Mouse (Mus musculus) lung, adult 18-20 months (tissue): Measurements from ENCODE around the gene Cd59b.

Source experiments
- DNase-seq, 2 experiments: peaks; one replicate each; pipeline ENCODE4 v3.0.0; 2022; ENCODE audit warnings: mixed read lengths in 2 of 2

The Cd59b gene

GRCm38 (mm10) chr2:104069704-104070185 lies at the start of gene Cd59b:
Cd59b (plus strand) TSS chr2:104069849.
- peak; percentile 51 to 64 for DNase-seq

- DNase-seq = no peak
Observed at GRCm38 (mm10) chr2:104023096-104023495, 46.6 kb upstream of the Cd59b start.

DNA sequence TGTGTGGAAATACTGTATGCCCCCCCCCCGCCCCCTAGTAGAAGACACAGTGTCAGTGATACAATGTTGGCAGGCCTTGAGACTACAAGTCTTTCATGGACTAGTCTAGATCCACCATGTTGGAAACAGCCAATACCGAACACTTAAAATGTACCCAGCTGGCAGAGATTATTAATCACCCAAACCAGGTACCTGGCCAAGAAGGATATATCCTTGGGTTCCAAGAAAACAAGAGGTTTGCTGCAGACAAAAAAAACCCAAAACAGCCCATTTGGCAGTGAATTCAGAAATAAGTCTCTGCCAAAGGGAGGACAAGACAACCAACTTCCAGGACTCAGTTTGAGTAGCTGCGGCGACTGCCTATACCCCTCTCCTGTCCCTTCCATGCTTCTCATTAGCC lies 45.0 kb upstream of the Cd59b start:
- no peak for DNase-seq

DNA sequence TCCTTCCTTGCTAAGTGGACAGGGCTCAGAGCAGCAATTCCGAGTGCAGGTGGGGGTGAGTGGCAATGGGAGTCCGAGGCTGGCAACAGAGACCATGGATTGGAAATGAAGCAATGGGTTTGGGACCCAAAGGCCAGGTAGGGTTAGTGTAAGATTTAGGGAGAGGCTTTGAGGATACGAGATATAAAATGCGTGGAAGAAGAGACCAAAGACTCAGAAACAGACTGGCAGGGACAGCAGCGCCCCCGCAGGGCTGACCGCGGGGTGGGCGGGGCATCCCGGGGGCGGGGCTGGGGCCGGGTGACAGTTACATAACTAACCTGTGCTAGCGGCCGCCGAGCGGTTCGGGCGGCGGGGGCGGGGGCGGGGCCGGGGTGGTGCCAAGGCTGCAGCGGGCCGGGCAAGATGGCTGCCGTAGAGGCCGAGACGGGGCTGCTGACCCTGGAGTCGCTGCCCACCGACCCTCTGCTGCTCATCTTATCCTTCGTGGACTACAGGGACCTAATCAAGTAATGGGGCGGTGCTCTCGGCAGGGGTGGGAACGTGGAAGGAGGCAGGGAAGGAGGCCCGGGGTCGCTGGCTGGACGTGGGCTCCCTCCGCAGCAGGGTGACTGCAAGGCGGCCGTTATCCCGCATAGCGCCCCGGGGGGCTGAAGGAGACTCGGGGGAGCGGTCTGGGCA lies 42.1 kb upstream of the Cd59b start, which contains the start of gene Fbxo3:
TSS of gene Fbxo3 (plus strand) at position 264 of the 681 bp plus-strand sequence.
- DNase-seq = peak; percentile 87 to 91

- peak; percentile 12 to 16 for DNase-seq
Observed at GRCm38 (mm10) chr2:104028139-104028723, 41.4 kb upstream of the Cd59b start, which contains the start of gene 4931422A03Rik. 4931422A03Rik (minus strand) TSS chr2:104028361.

- DNase-seq = no peak
Observed at GRCm38 (mm10) chr2:104029074-104029473, 40.6 kb upstream of the Cd59b start.

DNA sequence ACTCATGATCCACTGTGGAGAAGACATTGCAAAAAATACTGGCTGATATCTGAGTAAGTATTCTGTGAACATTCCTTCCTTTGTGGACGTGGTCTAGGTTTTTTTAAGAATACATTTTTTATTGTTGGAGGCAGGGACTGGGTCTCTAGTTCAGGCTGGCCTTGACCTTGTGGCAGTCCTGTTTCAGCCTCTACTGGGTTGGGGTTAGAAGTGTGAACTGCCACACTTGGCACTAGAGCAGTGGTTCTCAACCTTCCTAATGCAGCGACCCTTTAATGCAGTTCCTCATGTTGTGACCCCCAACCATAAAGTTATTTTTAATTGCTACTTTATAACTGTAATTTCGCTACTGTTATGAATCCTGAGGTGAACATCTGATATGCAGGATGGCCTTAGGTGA lies 39.3 kb upstream of the Cd59b start:
- DNase-seq = no peak

DNA sequence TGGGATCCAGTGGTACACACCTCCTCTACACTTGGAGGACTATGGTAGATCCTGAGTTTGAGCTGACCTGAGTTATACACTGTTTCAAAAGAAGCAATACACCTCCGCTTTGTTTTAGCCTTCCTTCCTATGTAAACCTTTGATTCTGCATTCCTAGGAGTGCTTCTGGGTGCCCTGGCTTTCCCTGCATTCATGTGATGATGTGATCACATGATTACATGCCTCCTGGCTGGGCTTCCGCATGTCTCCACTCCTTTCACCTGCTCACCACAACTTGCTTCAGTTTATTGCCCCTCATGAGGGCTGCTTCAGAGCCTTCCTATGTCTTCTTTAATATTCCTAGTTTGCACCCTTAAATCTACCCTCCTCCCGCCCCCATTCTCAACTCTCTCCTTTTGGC lies 37.6 kb upstream of the Cd59b start:
- DNase-seq = no peak

DNA sequence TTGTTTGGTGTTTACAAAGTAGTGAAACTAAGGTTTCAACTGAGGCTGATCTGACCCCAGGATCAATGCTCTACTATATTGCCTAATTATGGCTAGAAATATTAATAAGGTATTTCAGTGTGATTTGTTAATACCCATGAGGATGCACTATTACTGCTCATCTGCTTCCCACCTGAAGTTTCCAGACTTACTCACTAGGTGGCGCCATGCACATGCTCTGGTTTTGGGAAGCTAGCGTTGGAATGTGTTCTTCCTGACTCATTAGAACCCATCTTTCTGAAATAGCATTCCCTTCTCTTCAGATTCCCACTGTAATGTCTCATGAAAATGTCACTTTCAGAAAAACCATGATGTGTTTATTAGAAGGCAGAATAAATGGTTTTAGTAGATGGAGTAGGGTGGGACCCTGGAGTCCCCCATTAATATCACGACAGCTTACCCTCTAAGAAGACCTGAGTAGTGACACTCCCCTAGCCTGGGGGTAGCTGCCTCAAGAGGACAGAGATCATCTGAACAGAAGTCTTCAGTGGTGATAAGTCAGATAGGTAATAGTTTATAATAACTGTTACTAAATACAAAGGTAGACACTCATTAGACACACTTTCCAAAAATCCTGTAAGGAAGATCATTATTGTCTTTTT lies 34.7 kb upstream of the Cd59b start:
- peak; percentile 52 to 61 for DNase-seq

DNA sequence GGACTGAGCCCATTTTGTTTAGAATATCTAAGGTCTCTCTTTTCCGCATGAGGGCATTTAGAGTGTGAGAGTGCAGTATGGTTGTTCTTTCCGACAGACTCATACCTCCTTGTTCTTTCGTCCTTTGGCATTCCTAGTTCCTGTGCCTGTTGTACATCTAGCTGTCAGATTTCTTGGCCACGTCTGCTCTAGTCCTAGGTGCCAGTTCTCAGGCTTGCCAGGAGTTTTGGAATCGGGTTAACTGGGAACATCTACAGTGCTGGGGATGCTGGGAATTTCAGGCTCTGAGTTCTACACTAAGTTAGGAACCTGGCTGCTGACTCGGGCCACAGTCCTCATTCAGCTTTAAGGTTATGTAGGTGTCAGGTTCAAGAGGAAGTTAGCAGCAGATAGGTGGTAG lies 34.1 kb upstream of the Cd59b start:
- no peak for DNase-seq

GRCm38 (mm10) chr2:104036316-104036715 lies 33.3 kb upstream of the Cd59b start:
- DNase-seq = no peak

DNA sequence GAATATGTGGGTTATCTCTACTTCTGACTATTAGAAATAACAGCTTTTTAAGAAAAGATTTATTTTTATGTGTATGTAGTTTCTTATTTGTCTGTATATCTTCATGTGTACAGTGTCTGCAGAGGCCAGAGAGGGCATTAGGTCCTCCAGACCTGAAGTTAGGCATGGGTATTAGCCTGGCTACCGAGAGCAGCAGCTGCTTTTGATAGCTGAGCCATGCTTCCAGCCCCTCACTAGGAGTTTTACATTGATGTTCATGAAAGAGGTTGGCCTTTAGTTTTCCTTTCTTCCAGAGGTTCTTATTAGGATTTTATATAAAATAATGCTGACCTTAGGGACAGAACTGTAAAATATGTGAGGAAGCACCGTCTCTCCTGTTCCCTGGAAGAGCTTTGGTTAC lies 31.4 kb upstream of the Cd59b start:
- DNase-seq = no peak

DNA sequence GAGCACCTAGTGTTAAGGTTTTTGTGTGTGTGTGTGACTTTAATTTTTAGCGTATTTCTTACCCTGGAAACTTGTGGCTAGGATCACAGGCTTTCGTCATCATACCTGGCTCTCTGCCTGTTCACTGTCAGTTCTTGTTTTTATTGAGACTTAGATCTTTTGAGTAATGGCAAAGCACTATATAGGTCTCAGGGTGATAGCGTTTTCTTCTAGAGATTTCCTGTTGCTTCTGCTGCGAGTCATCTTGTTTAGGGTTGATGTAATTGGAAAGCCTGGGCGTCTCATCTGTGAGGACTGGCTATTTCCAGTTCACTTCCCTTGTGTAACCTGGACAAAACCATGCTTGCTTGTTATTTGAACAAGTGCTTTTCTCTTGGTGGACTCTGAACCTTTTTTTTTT lies 28.0 kb upstream of the Cd59b start:
- DNase-seq = peak in 1 of 2 experiments; percentile 13

- peak in 1 of 2 experiments; percentile 17 for DNase-seq
Observed at GRCm38 (mm10) chr2:104042766-104043165, 26.9 kb upstream of the Cd59b start.

DNA sequence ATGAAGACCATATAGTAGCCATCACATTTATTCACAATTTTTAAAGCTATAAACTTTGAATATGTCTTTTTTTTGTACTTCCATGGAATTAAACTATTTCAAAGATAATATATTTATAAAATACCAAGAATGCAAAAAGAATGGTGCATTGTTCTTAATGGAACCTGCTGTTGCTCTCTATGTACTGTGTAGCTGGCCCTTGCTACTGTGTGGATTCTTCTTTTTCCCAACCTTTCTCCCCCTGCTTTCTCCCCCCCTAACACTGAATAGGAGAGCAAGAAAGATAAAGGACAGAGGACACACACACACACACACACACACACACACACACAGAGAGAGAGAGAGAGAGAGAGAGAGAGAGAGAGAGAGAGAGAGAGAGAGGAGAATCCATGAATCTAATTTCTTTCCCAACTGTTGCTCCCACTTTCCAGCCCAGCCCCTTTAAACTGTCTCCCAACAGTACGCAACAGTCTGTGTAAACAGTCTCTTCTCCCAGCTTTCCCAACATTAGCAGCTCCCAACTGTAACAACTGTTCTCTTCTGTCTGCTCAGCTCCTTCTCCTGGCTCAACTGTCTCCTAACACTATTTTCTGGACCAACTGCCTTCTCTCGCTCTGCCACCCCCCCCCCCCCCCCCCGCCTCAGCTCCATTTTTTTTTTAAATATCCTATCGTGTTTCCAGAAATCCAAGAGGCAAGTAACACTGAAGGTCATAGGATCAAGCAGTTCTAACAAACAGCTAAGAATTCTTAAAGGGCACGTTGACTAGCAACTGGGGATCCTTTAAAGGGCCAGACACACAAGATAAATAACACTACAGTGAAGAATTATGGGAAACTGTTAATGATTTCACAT lies 25.8 kb upstream of the Cd59b start:
- DNase-seq = peak in 1 of 2 experiments; percentile 28

DNA sequence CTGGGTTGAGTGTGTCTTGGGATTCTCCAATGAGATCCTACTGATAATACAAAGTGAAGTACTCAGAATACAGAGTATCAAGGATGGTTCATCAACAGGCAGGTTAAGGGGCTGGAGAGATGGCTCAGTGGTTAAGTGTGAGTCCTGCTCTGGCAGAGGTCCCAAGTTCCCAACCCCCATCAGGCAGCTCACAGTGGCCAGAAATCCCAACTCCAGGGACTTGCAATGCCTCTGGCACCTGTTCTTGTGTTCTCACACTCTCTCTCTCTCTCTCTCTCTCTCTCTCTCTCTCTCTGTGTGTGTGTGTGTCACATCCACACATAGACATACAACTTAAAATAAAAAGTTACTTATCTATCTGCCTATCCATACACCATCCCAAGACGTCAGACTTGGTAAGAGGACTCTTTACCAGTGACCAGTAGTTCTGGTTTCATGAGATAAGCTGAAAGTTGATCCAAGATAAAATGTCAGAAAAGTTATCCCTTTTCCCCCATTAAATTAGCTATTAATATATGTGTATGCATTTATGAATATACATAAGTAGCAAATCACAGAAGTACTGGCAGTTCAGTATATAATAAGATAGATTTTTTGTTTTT lies 25.1 kb upstream of the Cd59b start:
- peak in 1 of 2 experiments; percentile 17 for DNase-seq

DNA sequence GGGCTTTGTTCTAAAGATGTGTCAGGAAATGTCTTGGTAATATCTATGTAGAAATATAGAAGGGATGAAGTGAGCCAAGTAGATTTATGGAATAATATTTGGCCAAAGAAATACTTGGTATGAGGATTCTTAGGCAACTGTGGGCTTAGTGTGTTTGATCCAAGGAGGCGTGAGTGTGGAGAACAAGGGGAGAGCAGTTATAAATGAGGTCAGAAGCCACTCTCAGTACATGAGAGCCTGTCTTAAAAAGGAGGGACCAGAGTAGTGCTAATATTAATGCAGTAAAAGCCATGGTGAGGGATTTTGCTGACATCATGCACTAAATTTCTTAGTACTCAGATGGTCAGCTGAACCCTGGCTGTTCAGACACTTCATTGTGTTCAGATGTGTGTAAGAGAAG lies 11.3 kb upstream of the Cd59b start:
- DNase-seq = no peak

- no peak for DNase-seq
Observed at GRCm38 (mm10) chr2:104058954-104059353, 10.7 kb upstream of the Cd59b start.

DNA sequence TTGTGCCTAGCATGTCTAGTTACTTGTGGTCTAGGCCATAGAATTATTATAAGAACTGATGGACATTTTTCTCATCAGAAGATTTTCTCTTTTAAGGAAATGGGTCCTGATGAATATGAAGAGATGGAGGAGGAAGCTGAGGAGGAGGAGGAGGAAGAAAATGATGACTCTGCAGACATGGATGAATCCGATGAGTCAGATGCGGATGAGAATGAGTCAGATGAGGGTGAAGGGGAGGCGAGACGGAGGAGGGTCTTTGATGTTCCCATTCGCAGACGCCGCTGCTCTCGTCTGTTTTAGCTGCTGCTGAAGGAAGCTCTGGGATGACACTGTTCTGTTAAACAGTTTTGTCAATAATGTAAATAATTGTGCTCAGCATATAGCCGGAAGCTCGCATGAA lies 9.9 kb upstream of the Cd59b start:
- no peak for DNase-seq

DNA sequence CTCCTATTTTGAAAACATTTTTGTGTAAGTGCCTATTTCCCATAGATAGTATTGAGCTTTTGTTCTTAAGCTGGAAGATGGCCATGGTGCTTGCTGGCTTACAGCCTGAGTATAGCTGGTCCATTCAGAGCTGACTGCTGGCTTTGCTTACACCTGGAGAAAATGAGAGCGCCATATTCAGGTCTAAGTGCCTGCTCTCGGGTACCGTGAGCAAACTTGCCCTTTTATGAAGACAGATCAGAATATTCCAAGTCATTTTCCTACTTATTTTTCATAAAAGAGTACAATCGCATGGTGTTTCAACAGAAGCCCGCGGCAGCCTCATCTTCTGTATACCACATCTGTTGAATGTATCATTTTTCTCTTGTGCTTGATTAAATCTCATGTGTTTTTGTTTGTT lies 8.7 kb upstream of the Cd59b start:
- no peak for DNase-seq

- DNase-seq = no peak
Observed at GRCm38 (mm10) chr2:104062665-104063064, 7.0 kb upstream of the Cd59b start.

DNA sequence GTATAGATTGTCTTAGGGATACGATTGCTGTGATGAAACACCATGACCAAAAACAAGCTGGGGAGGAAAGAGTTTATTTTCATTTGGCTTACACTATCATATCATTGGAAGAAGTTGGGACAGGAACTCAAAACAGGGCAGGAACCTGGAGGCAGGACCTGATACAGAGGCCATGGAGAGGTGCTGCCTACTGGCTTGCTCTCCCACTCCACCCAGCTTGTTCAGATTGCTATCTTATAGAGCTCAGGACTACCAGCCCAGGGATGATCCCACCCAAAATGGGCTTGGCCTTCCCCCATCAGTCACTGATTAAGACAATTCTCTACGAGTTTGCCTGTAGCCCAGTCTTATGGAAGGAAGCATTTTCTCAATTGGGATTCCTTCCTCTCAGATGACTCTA lies 5.5 kb upstream of the Cd59b start:
- no peak for DNase-seq
